Mouse (Mus musculus) adipocyte (in vitro differentiated cells): Measurements from ENCODE around the gene Cdc42se2.

ENCODE experiments used
- DNase-seq: peaks from one replicate; pipeline ENCODE4 v3.0.0-alpha.2; 2016; ENCODE audit warnings: low spot score

Gene Cdc42se2

DNA sequence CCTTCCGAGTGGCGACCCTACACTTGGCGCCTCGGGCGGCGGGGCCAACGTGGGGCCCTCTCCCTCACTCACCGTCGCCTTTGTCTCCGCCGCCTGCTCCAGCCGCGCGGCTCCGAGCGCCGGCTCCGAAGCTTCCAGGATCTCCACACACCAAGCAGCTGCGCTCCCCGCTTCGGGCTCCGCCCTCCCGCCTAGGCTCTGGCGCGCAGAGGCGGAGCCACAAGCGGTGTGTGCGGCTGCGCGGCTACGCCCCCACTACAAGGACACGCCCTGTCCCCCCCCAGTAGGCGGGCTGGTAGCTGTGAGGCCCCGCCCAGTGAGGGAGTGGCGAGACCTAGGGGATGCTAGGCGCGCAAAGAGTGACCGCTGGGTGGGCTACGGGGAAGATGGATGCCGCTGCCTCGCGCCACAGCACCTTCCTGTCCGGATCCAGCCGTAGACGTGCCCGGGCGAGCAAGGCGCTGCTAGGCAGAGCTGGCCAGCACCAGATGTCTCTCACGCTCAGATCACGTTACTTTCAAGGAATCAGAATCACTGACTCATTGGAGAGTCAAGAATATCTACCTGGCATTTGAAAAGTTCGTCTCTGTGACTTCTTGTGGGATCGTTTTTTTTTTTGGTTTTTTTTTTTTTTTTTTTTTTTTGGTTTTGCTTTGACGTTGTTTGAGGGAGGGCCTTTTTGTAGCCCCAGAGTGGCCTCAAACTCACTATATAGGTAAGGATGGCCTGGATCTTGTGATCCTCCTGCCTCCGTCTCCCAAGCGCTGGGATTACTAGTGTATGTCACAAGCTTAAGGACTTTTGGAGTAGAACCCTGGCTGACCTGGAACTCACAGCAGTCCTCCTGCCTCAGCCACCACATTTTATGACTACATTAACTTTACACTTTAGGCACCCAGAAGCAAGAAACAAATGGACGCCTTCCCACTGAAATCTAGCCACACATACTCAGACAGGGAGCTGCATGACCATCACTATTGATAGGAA lies at the start of gene Cdc42se2:
TSS of gene Cdc42se2 (minus strand) at position 188 of the 987 bp plus-strand sequence.
- DNase-seq, result peak; percentile 93

DNA sequence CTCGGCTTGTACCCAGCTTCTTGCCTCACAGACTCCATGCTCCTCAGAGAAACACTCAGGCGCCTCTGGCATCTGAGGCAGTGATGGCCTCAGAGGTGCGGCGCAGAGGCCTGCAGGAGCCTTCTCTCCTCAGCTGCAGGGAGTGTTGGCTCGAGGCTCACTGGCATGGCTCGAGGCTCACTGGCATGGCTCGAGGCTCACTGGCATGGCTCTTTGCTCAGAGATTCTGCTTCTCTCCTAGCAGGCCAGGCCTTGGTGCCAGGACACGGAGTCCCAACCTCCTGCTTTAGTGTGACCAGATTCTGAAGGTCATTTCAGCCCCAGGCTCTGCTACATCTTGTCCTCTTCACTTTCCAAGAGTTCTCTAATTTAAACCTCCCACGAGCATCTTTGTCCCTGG lies 48.6 kb upstream of the Cdc42se2 start:
- no peak for DNase-seq

DNA sequence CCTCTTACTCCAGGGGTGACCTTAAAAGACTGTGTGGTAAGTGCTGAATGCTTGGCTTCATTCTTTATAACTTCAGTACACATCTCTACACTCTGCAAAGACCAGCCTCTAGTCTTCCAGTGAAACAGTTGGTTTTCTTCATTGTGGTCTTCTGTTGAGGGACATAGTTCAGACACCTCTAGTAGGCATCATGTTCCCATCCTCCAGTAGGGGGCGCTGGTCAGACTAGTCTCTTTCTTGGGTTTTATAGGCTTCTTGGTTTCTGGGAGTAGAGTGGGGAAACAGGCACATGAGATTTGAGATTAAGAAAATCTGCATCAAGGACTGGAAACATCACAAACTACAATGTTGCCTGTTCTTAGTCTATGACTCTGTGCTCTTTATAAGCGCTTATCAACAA lies 47.1 kb upstream of the Cdc42se2 start:
- no peak for DNase-seq

DNA sequence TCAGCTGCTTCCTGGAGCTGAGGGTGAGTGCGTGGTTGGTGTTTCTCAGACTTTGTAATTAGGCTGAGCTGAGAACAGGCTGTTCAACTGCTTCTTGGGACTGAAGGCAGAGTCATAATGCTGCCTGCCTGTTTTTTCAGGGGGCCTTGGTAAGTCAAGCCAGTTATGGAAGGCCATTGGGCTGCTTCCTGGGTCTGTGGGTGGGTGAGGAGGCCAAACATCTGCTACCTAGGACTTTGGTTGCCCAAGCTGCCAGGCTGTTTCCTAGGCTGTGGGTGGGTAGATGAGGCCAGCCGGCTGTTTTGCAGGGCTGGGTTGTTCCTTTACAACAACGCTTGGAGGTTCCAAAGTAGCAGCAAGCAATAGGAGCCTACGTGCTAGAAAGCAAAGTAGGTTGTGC lies 46.4 kb upstream of the Cdc42se2 start:
- DNase-seq, result no peak

DNA sequence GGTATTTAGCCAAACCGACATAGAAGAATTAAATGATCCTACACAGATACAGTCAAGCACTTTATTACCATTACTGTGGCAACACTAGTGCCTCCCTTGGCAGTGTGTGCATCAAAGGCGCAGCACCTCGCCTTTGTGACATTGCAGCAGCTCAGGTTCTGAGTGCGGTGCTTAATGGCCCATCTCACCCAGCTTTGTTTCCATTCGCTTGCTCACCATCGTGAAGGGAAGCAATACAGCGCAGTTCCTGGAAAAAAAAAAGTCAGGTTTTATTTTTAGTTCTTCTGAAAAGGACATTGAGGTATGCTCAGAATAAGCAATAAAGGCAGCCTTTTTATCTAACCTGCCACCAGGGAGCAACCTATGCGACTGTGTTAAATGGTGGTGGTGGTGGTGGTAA lies 39.3 kb upstream of the Cdc42se2 start:
- no peak for DNase-seq

DNA sequence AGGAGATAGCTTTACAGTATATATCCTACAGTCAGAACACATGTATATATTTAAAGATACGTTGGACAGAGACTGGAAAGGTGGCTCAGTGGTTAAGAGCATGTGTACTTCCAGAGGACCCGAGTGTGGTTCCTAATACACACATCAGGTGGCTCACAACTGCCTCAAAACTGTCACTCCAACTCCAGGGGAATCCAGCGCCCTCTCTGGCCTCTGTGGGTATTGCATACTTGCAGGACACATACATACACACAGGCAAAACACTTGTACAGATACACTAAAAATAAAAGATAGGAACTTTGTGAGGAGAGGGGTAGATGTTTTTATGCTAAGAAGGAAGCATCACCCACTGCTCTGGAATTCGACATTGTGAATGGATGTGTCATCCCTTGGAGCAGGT lies 38.3 kb upstream of the Cdc42se2 start:
- DNase-seq, result no peak

DNA sequence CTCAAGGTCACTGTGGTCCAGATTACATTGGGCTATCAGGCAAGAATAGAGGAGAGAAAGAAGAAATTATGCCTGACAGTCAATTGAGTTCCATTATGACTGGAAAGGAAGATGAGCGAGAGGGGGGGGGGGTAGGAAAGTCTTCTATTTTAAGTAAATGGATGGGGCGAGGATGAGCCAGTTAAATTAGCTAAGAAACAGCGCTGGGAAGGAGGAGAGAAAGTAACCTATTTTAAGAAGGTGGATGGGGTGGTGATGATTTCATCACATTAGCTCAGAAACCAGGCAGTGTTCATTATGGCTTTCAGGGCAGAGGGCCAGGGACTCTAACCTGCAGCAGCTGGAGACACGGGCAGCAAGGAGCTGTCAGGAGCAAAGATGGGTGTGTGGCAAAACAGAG lies 36.0 kb upstream of the Cdc42se2 start:
- DNase-seq, result no peak

DNA sequence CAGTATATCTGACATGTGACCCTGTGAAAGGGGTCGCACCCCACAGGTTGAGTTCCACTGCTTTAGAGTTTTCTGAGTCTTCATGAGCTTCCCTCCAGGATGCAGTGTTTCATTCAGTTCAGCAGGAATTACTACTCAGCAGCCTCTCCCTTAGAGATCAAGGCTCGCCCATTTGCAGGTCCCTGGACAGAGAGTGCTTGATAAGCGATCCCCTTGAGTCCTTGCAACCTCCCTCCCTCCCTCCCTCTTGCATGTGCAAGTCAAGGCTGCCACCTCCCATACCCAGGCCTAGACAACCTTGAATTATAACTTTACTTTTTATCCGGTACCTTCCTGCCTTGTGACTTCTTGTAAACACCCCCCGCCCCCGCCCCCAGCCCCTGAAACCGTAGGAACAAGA lies 32.0 kb upstream of the Cdc42se2 start:
- no peak for DNase-seq

DNA sequence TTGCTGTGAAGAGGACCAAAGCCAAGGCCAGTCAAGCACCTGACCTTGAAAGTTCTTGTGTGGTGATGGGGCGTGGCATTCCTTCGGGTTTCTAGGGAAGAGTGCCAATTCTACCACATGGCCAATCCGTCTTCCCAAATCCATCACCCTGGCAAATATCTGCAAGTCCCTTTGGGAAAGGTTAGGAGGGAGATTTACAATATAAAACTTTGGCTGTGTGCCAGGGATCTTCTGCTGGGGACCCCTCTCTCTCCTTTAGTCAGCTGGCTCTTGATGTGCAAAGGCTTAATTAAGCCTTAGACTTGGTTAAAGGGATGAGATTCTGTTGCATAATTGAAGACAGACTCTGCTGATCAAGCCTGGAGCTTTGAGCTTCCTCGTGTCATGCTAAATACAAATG lies 30.0 kb upstream of the Cdc42se2 start:
- no peak for DNase-seq

DNA sequence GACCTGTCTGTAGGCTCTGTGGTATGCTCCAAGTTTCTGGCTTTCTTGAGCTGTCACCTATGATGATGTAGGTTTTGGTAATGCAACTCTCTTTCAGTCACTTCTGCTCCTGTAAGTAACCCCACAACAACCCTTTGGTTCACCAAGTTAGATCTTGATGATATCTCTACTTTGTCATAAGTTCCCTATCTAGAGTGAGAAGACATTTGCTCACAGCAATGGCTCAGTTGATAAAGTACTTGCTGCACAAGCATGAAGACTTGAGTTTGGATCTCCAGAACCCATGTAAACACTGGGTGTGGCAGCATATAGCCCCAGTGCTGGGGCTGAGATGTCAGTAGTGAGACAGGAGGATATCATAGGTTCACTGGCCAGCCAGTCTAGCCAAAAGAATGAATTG lies 28.2 kb upstream of the Cdc42se2 start:
- DNase-seq, result no peak

DNA sequence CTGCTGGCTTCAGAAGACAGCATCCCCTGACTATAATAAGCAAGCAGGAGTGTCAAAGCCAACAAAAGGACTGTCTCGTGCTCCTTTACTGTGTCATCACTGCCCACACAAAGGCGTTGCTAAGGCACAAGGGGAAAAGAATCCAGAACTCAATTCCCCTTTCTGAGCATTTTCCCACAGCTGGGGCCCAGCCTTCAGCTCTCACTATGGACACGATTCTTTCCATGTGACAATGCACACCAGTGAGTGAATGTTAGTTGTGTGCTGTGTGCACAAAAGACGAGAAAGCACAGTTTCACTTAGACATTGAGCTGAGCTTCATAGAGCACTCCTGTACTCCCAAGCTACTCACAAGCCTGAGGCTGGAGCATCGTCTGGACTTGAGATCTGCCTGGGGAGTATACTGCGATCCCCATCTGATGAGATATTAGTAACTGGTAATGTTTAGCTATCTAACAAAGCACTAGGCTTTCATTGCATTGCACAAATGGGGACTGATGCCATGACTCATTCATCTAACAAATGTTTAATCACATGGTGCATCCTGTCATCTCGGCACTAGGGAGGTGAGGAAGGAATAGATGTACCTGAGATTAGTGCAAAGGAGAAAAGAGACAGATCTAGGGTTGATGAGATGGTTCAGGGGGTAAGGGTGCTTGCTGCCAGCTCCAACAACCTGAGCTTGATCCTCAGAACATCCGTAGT lies 25.5 kb upstream of the Cdc42se2 start:
- no peak for DNase-seq

DNA sequence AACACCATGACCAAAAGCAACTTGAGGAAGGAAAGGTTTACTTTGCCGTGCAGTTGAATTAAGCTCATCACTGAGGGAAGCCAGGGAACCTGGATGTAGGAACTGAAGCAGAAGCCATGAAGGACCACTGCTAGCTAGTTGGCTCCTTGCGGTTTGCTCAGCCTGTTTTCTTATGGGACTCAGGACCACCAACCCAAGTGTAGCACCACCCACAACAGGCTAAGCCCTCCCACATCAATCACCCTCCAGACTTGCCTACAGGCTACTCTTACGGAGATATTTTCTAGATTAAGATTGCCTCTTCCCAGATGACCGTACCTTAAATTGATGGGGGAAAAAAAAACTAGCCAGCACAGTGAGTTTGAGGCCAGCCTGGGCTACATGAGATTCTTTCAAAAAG lies 24.8 kb upstream of the Cdc42se2 start:
- DNase-seq, result no peak

DNA sequence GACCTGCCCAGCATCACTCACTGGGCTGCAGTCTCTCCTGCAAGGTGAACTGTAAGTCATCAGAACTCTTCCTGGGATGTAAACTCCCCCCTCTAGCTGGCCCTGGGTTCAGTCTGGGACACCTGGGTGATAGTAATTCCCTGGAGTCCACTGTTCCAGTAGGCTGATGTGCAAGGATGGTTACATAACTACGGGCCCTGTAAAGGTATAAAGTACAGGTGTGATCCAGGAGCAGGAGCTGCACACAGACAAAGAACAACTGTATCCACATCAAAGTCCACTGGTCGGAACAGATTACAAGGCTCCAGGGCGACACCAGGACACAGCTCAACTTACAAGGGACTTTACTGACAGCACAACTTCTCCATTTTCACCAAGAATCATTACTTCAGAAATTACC lies 23.6 kb upstream of the Cdc42se2 start:
- no peak for DNase-seq

DNA sequence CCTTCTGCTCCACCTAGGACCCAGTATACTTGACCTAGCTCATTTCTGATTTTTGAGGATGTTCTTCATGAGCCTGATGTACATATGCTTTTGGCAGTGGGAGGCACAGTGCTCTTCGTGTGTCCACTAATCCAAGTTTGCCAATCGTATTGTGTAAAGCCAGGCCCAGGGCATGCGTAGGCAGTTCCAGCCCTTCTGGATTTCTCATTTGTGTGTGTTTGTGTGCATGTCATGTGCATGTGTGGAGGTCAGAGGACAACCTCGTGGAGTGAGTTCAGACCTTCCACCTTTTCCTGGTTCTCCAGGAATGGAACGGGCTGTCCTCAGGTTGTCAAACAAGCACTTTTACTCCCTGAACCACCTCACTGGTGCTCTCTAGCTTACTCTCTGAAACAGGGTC lies 22.1 kb upstream of the Cdc42se2 start:
- DNase-seq, result no peak

DNA sequence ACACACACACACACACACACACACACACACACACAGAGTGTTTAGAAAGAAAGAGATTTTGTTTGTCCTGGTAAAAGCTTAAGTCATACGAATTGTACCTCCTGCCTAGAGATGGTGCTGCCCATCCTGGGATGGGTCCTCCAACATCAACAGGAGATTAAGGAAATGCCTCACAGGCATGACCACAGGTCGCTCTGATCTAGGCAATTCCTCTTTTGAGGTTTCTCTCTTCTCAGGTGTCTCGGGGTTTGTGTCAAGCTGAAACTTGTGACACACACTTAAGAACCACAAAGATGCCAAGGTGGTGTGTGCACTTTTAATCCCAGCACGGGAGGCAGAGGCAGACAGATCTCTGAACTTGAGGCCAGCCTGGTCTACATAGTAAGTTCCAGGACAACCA lies 20.7 kb upstream of the Cdc42se2 start:
- DNase-seq, result no peak

DNA sequence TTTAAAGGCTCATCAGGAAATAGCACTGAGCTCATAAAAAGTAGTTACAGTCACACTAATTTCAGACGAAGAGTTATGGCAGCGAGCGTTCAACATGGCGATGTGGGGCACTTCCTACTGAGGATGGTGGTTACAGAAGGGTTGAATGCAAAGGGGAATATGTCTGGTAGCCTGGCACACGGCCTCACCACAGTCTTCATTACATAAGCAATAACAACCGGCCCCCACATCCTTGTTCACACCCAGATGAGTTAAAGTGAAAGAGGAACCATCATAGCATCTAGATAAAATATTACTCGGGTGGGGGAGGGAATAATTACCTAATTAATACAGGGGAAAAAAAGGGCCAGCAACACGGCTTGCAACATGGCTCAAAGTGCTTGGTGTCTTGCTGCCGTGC lies 20.2 kb upstream of the Cdc42se2 start:
- no peak for DNase-seq

DNA sequence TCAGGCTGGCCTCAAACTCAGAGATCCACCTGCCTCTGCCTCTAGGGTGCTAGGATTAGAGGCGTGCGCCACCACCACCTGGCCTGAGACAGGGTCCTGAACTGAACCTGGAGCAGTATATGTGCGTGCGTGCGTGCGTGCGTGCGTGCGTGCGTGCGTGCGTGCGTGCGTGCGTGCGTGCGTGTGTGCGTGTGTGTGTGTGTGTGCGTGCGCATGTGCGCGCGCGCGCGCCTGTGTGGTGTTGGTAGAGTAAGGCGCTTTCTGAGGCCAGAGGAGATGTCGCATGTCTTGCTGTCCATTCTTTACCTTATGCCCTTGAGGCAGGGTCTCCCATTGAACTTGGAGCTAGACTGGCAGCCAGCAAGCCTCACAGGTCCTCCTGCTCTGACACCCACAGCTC lies 19.4 kb upstream of the Cdc42se2 start:
- no peak for DNase-seq

DNA sequence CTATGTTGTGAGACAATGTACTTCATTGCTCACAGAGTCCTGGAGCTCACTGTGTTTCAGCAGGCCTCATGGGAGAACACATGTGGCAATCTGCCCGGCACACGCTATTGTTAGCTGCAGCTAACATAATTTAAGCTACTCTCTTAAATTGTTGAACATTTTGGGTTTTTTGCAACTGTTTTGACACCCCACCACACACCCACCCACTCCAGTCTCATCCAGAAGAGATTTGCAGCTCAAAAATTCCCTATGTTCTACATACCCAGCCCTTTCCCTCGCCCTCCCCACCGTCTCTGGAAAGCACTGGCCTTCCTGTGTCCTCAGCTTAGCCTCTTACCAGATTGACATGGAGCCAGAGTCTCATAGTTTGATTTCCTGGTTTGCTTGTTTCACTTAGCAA lies 17.7 kb upstream of the Cdc42se2 start:
- peak; percentile 70 for DNase-seq

DNA sequence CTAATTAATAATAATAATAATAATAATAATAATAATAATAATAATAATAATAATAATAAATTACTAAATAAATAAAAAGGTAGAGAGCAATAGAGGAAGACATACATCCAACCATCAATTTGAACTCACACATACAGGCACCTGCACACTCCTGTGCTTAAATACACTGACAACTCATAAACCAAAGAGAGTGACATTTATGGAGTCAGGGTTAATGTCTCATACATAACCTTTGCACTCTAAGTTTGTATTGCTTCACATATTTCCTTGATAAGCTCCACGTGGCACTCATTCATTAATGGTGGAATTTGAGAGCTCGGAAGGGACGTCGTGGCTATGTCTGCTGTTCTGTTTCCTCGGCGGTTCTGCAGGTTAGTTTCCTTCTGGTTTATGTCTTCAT lies 15.1 kb upstream of the Cdc42se2 start:
- DNase-seq, result no peak

DNA sequence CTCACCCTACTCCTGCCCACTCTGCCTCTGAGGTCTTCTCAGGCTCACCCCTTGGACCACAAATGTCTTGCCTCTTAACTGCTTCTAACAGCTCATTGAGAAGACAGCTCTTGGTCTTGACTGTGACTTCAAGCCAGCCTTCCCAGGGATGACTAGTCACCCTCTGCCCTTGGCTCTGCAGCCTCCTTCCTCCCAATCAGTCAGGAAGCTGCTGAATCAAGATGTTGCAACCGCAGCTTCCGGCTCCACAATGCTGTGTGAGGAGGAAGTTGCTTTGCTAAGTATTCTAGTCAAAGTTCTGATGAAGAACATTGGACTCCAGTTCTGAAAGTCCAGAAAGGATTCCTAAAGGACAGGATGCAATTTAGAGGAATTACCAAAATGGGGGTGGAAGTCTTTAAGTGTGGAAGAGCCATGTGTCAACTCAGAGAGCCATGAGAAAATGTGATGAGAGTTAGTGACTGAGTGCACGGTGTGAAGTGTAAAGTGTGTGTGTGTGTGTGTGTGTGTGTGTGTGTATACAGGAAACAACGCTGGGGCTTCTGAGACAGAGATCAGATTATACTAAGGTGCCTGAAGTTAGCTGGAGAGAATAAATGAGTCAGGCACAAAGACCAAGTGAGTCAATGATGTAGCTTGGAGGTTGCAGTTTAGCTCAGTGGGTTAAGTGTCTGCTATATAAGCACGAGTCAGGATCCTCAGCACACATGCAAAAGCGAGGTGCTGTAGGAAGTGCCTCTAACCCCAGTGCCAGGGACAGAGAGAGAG lies 14.5 kb upstream of the Cdc42se2 start:
- no peak for DNase-seq

DNA sequence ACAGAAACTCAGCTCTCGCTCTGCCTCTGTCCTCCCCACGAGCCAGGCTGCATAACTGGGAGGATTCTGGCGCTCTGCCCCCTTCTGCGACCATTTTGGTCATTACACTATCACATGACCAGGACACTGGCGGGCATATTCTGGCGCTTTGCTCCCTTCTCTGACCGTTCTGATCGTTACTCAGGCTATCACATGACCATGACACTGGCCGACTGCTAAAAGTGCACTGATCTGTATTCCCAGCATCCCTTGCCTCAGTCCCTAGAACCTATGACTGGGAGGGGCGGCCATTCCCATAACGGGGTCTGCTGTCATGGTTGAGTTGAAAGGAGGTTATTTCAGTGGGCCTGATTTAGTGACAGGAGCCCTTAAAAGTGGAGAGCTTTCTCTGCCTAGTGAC lies 9.1 kb upstream of the Cdc42se2 start:
- DNase-seq, result no peak

DNA sequence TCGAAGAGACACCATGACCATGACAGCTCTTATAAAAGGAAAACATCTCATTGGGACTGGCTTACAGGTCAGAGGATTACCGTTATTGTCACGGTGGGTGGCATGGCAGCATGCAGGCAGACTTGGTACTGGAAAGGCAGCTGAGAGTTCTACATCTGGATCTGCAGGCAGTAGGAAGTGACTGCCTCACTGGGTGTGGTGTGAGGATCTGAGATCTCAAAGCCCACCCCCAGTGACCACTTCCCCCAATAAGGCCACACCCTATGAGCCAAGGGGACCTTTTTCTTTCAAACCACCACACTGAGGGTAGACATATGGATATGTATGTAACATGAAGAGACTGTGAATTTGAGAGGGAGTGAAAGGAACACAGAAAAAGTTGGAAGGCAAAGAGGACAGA lies 7.2 kb upstream of the Cdc42se2 start:
- no peak for DNase-seq

DNA sequence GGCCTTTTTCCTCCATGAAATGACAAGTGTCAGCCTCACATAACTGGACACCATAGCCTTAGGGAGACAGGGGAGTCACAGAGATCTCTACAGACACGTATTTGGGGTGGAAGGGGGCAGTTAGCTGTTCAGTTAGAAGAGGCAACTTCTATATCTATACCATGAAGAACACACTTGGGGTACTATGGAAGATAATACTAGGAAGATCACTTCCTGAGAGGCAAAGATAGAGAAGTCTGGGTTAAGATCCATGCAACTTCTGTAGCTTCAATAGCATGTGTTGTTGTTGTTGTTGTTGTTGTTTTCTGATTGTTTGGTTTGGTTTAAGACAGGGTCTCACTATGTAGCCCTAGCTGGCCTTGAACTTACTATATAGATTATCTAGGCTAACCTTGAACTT lies 5.7 kb upstream of the Cdc42se2 start:
- DNase-seq, result no peak
